Mouse (Mus musculus): ENCODE data around the gene Pick1. TPM values are rescaled to one million over a fixed set of nuclear protein-coding genes. Genes with fewer than 3 reads are reported as not detected.

The Pick1 gene
- polyA plus RNA-seq, 1 experiment from 2014 or later = 58.8 TPM

- Histone ChIP-seq H3K9me3 (ENCODE audit: control insufficient read depth, low read length) (no peaks in the 10 kb centered on the region), H3K9ac (replicated peaks; ENCODE audit: low read depth, low read length) (no peak overlapping the region), H3K27ac (ENCODE audit: low read depth, low read length) (no peak overlapping the region), H3K4me1 (ENCODE audit: control insufficient read depth, insufficient read depth, low read length) (peaks cover 9% of the 10 kb centered on the region), H3K27me3 (ENCODE audit: control insufficient read depth, insufficient read depth, low read length) (peaks cover 32% of the 10 kb centered on the region), H3K4me2 (ENCODE audit: low read depth, low read length) (no peak overlapping the region), H3K4me3 (ENCODE audit: low read depth, low read length) (no peak overlapping the region), H3K36me3 (ENCODE audit: control insufficient read depth, insufficient read depth, low read length) (no peaks in the 10 kb centered on the region)
- ATAC-seq (ENCODE audit: low read depth) = no peak
- WGBS = 28% methylated on average over 17 of the region's 17 CpGs
Measured at GRCm38 (mm10) chr15:79258521-79258920, 29.5 kb downstream of the Pick1 start.

DNA sequence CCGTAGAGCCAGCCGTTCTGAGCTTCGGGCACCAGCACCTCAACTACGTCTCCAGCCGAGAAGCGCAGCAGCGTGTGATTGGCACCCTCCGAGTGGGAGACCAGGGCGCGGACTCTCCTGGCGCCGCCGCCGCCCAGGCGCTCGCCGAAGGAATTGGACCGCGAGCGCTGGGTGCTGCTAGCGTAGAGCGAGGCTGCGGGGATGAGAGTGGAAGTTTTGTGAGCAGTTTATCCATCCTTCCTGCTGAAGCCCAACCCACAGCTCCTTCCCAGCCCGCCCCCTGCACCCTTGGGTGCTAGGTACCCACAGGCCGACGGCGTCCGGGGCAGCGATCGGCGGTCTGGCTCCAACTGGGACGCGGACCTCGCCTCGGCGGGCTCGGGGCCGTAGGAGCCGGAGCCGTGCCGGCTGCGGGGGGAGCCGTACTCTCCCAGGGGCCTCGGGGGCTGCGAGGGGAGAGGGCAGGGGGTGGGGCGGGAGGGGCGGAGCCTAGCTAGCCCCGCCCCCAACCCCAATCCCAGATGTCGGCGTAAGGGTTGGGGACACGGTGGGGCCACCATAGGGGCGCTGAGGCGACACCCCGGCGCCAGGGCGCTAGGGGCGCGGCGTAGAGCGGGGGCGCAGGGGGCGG, 32.2 kb downstream of the Pick1 start:
- WGBS = under 1% methylated on average over 57 of the region's 62 CpGs
- Histone ChIP-seq H3K27ac (ENCODE audit: low read depth, low read length) (no peak overlapping the region), H3K9me3 (ENCODE audit: control insufficient read depth, low read length) (no peaks in the 10 kb centered on the region), H3K27me3 (ENCODE audit: control insufficient read depth, insufficient read depth, low read length) (peaks cover 32% of the 10 kb centered on the region), H3K9ac (replicated peaks; ENCODE audit: low read depth, low read length) (peak overlapping the region; percentile 72), H3K4me2 (ENCODE audit: low read depth, low read length) (peak overlapping the region; percentile 94), H3K4me3 (ENCODE audit: low read depth, low read length) (peak overlapping the region; percentile 47), H3K36me3 (ENCODE audit: control insufficient read depth, insufficient read depth, low read length) (no peaks in the 10 kb centered on the region), H3K4me1 (ENCODE audit: control insufficient read depth, insufficient read depth, low read length) (peaks cover 9% of the 10 kb centered on the region)
- ATAC-seq (ENCODE audit: low read depth) = peak; percentile 73

GRCm38 (mm10) chr15:79261757-79262156, 32.8 kb downstream of the Pick1 start:
- H3K27me3 ChIP-seq (ENCODE audit: control insufficient read depth, insufficient read depth, low read length) = peaks cover 32% of the 10 kb centered on the region
- peak overlapping the region; percentile 94 for H3K4me2 ChIP-seq (ENCODE audit: low read depth, low read length)
- H3K4me3 ChIP-seq (ENCODE audit: low read depth, low read length) = peak overlapping the region; percentile 47
- ATAC-seq (ENCODE audit: low read depth) = peak; percentile 44; the same call in 1 of the 2 replicates
- H3K36me3 ChIP-seq (ENCODE audit: control insufficient read depth, insufficient read depth, low read length) = no peaks in the 10 kb centered on the region
- under 1% methylated on average over 22 of the region's 28 CpGs for WGBS
- H3K9ac ChIP-seq (replicated peaks; ENCODE audit: low read depth, low read length) = peak overlapping the region; percentile 72
- peaks cover 9% of the 10 kb centered on the region for H3K4me1 ChIP-seq (ENCODE audit: control insufficient read depth, insufficient read depth, low read length)
- H3K9me3 ChIP-seq (ENCODE audit: control insufficient read depth, low read length) = no peaks in the 10 kb centered on the region
- H3K27ac ChIP-seq (ENCODE audit: low read depth, low read length) = no peak overlapping the region

GRCm38 (mm10) chr15:79262375-79262774, 33.4 kb downstream of the Pick1 start:
- Histone ChIP-seq H3K4me2 (ENCODE audit: low read depth, low read length) (peak overlapping the region; percentile 94), H3K27me3 (ENCODE audit: control insufficient read depth, insufficient read depth, low read length) (peaks cover 32% of the 10 kb centered on the region), H3K9me3 (ENCODE audit: control insufficient read depth, low read length) (no peaks in the 10 kb centered on the region), H3K36me3 (ENCODE audit: control insufficient read depth, insufficient read depth, low read length) (no peaks in the 10 kb centered on the region), H3K9ac (replicated peaks; ENCODE audit: low read depth, low read length) (no peak overlapping the region), H3K4me3 (ENCODE audit: low read depth, low read length) (peak overlapping the region; percentile 47), H3K27ac (ENCODE audit: low read depth, low read length) (no peak overlapping the region), H3K4me1 (ENCODE audit: control insufficient read depth, insufficient read depth, low read length) (peaks cover 9% of the 10 kb centered on the region)
- ATAC-seq (ENCODE audit: low read depth) = no peak
- 19% methylated on average over 13 of the region's 13 CpGs for WGBS

GRCm38 (mm10) chr15:79262786-79263309, 33.9 kb downstream of the Pick1 start:
- no peak for ATAC-seq (ENCODE audit: low read depth)
- Histone ChIP-seq H3K27me3 (ENCODE audit: control insufficient read depth, insufficient read depth, low read length) (peaks cover 32% of the 10 kb centered on the region), H3K4me3 (ENCODE audit: low read depth, low read length) (no peak overlapping the region), H3K36me3 (ENCODE audit: control insufficient read depth, insufficient read depth, low read length) (no peaks in the 10 kb centered on the region), H3K27ac (ENCODE audit: low read depth, low read length) (no peak overlapping the region), H3K4me2 (ENCODE audit: low read depth, low read length) (no peak overlapping the region), H3K9ac (replicated peaks; ENCODE audit: low read depth, low read length) (no peak overlapping the region), H3K4me1 (ENCODE audit: control insufficient read depth, insufficient read depth, low read length) (peaks cover 9% of the 10 kb centered on the region), H3K9me3 (ENCODE audit: control insufficient read depth, low read length) (no peaks in the 10 kb centered on the region)
- WGBS = 91% methylated on average over 3 of the region's 3 CpGs

DNA sequence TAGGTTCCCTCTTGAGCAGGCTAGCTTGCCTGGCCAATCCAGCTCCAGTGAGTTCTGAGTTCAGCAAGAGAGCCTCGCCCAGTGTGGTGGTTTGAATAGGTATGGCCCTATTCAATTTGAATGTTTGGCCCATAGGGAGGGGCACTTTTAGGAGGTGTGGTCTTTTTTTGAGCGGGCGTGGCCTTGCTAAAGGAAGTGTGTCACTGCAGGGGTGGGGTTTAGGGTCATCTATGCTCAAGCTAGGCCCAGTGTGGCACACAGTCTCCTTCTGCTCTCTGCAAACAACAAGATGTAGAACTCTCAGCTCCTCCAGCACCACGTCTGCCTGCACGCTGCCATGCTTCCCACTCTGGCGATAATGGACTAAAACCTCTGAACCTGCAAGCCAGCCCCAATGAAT, 34.8 kb downstream of the Pick1 start:
- no peak overlapping the region for H3K27ac ChIP-seq (ENCODE audit: low read depth, low read length)
- ATAC-seq (ENCODE audit: low read depth) = no peak
- H3K9me3 ChIP-seq (ENCODE audit: control insufficient read depth, low read length) = no peaks in the 10 kb centered on the region
- WGBS = 91% methylated on average over 6 of the region's 6 CpGs
- H3K9ac ChIP-seq (replicated peaks; ENCODE audit: low read depth, low read length) = no peak overlapping the region
- H3K36me3 ChIP-seq (ENCODE audit: control insufficient read depth, insufficient read depth, low read length) = no peaks in the 10 kb centered on the region
- no peak overlapping the region for H3K4me2 ChIP-seq (ENCODE audit: low read depth, low read length)
- H3K4me3 ChIP-seq (ENCODE audit: low read depth, low read length) = no peak overlapping the region
- H3K27me3 ChIP-seq (ENCODE audit: control insufficient read depth, insufficient read depth, low read length) = peaks cover 32% of the 10 kb centered on the region
- H3K4me1 ChIP-seq (ENCODE audit: control insufficient read depth, insufficient read depth, low read length) = peaks cover 9% of the 10 kb centered on the region

DNA sequence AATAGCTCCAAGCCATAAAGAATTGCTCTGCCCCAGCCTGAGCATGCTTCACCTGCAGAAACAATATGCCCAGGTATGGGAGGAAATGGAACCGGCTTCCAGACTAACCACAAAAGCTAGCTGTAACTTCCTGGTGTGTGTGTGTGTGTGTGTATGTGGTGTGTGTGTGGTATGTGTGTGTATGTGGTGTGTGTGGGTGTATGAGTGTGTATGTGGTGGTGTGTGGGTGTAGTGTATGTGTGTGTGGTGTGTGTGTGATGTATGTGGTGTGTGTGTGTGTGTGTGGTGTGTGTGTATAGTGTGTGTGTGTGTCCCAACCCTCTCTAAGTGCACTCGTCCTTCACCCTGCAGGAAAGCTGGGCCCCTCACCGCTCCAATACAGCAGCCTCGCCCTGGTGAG, 36.4 kb downstream of the Pick1 start:
- no peaks in the 10 kb centered on the region for H3K36me3 ChIP-seq (ENCODE audit: control insufficient read depth, insufficient read depth, low read length)
- no peaks in the 10 kb centered on the region for H3K9me3 ChIP-seq (ENCODE audit: control insufficient read depth, low read length)
- peaks cover 26% of the 10 kb centered on the region for H3K27me3 ChIP-seq (ENCODE audit: control insufficient read depth, insufficient read depth, low read length)
- no peak for ATAC-seq (ENCODE audit: low read depth)
- H3K27ac ChIP-seq (ENCODE audit: low read depth, low read length) = no peak overlapping the region
- H3K9ac ChIP-seq (replicated peaks; ENCODE audit: low read depth, low read length) = no peak overlapping the region
- H3K4me2 ChIP-seq (ENCODE audit: low read depth, low read length) = no peak overlapping the region
- peaks cover 13% of the 10 kb centered on the region for H3K4me1 ChIP-seq (ENCODE audit: control insufficient read depth, insufficient read depth, low read length)
- WGBS = 63% methylated on average over 4 of the region's 4 CpGs
- no peak overlapping the region for H3K4me3 ChIP-seq (ENCODE audit: low read depth, low read length)

GRCm38 (mm10) chr15:79268521-79268920, 39.5 kb downstream of the Pick1 start:
- H3K27me3 ChIP-seq (ENCODE audit: control insufficient read depth, insufficient read depth, low read length) = no peaks in the 10 kb centered on the region
- no peak overlapping the region for H3K4me2 ChIP-seq (ENCODE audit: low read depth, low read length)
- WGBS = 35% methylated on average over 1 of the region's 1 CpGs
- H3K4me3 ChIP-seq (ENCODE audit: low read depth, low read length) = no peak overlapping the region
- no peak overlapping the region for H3K9ac ChIP-seq (replicated peaks; ENCODE audit: low read depth, low read length)
- H3K4me1 ChIP-seq (ENCODE audit: control insufficient read depth, insufficient read depth, low read length) = peaks cover 13% of the 10 kb centered on the region; the same call in 1 of the 2 replicates
- H3K9me3 ChIP-seq (ENCODE audit: control insufficient read depth, low read length) = no peaks in the 10 kb centered on the region
- no peak overlapping the region for H3K27ac ChIP-seq (ENCODE audit: low read depth, low read length)
- H3K36me3 ChIP-seq (ENCODE audit: control insufficient read depth, insufficient read depth, low read length) = no peaks in the 10 kb centered on the region
- no peak for ATAC-seq (ENCODE audit: low read depth)

- H3K9ac ChIP-seq (replicated peaks; ENCODE audit: low read depth, low read length) = peak overlapping the region; percentile 25
- H3K9me3 ChIP-seq (ENCODE audit: control insufficient read depth, low read length) = no peaks in the 10 kb centered on the region
- H3K36me3 ChIP-seq (ENCODE audit: control insufficient read depth, insufficient read depth, low read length) = no peaks in the 10 kb centered on the region
- H3K4me2 ChIP-seq (ENCODE audit: low read depth, low read length) = peak overlapping the region; percentile 89
- no peaks in the 10 kb centered on the region for H3K27me3 ChIP-seq (ENCODE audit: control insufficient read depth, insufficient read depth, low read length)
- H3K4me1 ChIP-seq (ENCODE audit: control insufficient read depth, insufficient read depth, low read length) = peaks cover 13% of the 10 kb centered on the region; the same call in 1 of the 2 replicates
- 0 out of 2 replicates have a peak overlapping the region, but pooled peaks have one; percentile 22 for H3K27ac ChIP-seq (ENCODE audit: low read depth, low read length)
- WGBS = under 1% methylated on average over 33 of the region's 33 CpGs
- H3K4me3 ChIP-seq (ENCODE audit: low read depth, low read length) = peak overlapping the region; percentile 31
- ATAC-seq (ENCODE audit: low read depth) = peak; percentile 73
Measured at GRCm38 (mm10) chr15:79270317-79271123, 41.5 kb downstream of the Pick1 start.

Data from neural tube, embryonic 14.5 days (tissue).